Mouse (Mus musculus): ENCODE data around the gene Ptpa.

Ptpa gene

DNA sequence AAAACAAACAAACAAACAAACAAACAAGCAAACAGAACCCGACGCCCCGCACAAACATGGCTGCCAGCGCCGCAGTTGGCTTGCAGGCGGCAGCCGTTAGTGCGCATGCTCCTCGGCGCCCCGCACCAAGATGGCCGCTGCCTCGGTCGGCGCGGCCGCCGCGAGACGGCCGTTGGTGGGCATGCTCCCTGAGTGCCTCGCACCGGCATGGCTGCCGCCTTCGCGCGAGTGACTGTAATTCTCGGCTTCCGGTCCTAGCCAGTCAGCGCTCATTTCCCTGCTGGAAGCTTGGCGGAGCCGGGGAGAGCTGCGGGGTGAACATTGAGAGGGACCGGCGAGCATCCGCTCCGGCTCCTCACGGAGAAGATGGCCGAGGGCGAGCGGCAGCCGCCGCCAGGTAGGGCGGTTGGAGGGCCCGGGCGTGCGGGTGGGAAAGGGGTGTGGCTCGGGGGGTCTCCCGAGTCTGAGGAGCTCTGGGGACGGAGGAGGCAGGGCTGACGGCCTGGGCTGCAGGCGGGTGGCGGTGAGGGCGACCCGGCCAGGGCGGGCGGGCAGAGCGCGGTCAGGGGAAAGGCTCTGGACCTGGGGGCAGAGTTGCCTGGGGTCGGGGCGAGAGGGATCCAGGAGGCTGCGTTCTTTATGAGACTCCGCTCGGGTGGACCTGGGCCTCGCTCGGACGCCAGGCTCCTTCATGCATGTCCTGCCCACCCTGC is at the start of gene Ptpa:
Ptpa (plus strand) TSS at position 104 of the 713 bp plus-strand sequence.
- DNase-seq (ENCODE audit: low read depth, low spot score): peak; percentile 67

DNA sequence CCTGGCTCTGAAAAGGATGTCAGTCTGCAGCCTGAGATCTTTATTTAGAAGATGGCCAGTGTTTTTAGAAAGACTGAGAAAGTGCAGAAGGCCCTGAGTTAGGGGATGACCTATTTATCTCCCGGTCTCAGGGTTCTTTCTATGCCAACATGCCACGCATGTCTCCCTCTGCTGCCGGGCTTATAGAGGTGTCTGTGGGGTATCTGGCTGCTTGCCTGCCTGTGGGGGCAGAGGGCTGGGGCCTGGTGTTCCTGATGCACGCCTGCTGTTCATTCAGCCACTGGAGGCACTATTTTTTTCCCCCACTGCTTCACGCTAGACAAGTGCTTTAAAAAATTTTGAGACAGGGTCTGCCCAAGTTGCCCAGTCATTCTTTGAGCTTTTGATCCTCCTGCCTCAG is 49.6 kb upstream of the Ptpa start:
- DNase-seq (ENCODE audit: low read depth, low spot score): no peak

DNA sequence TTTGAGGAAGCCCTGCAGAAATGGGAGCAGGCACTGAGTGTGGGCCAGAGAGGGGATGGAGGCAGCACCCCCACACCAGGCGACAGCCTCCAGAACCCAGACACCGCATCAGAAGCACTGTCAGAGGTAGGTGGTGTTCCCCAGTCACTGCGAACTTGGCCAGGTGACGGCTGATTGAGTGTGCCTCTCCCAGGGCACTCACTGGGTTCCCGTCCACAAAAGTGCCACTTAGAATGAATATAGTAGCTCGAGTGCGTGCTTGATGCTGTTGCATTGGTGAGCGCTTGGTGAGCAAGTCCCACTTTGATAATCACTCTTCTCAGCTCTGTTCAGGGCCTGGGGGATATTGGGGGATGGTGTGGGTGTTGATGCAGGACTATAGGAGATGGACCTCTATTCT is 44.3 kb upstream of the Ptpa start:
- DNase-seq (ENCODE audit: low read depth, low spot score): no peak

DNA sequence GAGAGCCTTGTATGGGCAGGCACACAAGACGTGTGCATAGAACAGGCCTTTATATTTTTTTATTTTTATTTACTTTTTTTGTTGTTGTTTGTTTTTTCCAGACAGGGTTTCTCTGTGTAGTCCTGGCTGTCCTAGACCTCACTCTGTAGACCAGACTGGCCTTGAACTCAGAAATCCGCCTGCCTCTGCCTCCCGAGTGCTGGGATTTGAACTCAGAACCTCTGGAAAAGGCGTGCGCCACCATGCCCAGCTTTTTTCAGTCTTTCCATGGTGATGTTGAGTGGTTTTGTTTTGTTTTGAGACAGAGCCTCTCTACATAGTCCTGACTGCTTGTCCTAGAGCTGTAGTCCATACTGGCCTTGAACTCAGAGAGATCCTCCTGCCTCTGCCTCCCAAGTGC is 43.1 kb upstream of the Ptpa start:
- DNase-seq (ENCODE audit: low read depth, low spot score): no peak

DNA sequence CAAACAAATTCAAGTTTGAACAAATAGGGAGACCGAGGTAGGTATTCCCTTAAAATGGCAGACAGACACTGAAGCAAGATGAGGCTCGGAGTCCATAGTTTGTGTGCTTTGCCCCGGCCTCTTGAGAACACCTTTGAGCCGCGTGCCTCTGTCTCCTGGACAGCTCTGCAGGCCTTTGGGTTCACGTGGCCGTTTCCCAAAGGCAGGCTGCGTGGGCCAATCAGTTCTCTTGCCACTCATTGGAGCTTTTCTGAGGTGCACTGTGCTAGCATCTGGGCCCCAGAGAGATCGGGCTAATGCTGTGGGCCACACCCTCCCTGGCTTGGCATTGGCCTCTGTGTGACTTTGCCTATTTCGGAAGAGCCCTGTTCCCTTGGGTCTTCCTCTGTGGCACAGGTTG is 39.9 kb upstream of the Ptpa start:
- no peak for DNase-seq (ENCODE audit: low read depth, low spot score)

DNA sequence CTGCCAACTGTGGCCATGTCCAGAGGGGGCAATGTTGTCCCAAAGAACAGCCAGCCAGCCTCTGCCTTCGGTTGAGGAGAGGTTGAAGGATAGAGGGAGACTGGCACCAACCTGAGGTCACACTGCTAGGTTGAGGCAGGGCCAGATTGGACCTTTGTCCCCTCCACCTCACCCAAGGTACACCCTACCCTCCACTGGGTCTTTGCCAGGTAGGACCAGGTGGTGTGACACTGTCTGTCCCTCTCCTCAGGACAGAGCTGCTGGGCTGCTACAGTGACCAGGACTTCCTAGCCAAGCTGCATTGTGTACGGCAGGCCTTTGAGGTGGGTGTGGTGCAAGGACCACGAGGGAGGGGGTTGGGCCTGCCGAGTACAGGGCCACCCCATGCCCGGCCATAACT is 38.1 kb upstream of the Ptpa start:
- DNase-seq (ENCODE audit: low read depth, low spot score): no peak

DNA sequence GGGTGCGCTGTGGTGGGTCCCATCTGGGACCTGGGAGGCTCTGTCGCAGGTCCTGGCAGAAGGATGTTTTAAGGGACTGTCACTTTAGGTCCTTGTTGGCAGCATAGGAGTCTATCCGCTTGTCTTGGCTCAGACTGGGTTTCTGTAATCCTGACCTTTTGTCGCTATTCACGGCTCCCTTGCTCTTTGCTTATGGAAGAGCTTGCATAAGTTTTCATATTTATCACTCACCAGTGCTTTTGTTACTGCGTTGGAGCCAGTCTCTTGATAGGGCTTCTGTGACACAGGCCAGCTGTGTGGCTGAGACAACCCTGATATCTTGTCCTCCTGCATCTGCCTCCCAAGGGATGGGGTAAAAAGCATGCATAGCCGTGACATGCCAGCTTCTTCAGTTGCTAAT is 36.5 kb upstream of the Ptpa start:
- DNase-seq (ENCODE audit: low read depth, low spot score): no peak

DNA sequence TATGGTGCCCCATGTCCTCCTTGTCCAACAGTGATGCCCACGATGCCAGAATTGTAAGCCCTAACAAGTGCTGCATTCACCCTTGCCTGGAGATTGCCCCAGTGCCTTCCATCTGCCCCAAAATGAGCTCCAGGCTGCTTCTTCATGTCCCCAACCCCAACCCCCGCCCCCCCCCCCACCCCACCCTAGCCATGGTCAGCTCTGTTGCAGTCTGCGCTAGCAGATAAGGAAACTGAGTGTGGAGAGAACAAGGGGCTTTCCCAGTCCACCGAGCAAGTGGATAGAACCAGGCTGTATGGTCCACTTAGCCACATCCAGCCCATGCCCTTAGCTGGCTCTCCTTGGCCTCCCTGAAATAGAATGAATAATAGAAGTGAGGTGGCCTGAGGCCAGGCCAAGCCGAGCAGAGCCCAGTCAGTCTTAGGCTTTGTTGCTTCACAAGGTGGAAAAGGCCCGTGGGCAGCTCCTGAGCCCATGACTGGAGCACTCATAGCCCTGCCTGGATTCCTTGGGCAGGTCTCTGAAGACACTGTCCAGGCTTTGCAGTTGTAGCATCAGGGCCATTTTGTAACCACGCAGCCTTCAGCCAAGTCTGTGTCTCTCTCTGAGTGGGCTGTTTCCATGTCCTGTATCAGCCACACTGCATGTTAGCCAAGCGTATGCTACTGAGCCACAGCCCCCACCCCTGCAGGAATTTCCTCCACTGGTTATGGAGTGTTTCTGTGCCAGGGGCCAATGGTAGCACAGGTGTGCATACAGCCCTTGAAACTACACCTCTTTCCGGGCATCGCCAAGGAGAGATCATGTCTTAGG is 35.1 kb upstream of the Ptpa start:
- no peak for DNase-seq (ENCODE audit: low read depth, low spot score)

DNA sequence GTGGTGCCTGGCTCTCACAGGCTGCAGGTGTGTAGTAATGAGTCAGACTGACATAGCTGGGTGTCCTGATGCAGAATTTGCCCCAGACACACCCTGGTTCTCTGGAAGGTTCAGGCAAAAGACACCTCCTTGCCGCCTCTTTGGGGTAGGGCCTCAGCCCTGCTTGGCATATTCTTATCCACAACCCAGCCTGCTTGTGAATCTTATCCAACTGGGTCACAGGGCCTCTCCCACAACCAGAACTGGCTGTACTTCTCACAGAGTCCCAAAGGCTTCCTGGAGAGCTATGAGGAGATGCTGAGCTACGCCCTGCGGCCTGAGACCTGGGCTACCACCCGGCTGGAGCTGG is 34.5 kb upstream of the Ptpa start:
- no peak for DNase-seq (ENCODE audit: low read depth, low spot score)

DNA sequence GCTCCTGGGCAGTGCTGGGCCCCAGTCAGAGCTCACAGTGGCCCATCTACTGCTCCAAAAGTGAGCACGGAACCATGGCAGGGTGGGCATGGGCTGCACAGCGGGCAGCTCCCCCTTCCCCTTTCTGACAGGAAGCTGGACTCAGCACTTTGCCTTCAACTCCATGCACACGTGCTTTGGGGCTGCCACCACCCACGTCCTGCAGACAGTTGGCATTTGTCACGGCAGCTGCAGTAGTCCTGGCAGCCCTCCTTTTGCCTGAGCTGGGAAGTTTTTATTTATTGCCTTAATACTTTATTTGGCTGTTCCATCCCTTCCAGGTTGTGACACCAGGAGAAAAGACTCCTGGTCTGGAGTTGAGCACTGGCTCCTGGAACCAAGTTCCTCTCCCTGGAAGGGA is 31.0 kb upstream of the Ptpa start:
- DNase-seq (ENCODE audit: low read depth, low spot score): no peak

DNA sequence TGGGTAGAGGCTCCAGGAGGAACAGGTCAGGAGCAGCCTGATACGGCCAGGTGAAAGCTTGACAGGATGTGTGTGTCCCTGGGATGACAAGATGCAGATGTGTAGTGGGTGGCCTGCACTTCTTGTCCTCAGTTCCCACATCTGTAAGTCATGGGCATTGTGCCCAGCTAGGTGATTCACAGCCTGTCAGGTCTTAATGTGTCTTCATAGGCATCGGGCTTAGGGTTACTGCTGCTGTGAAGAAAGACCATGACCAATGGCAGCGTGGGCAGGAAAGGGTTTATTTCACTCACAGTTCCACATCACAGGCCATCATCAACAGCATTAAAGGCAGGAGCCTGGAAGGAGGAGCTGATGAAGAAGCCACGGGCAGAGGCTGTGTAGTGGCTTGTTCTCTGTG is 30.2 kb upstream of the Ptpa start:
- no peak for DNase-seq (ENCODE audit: low read depth, low spot score)

DNA sequence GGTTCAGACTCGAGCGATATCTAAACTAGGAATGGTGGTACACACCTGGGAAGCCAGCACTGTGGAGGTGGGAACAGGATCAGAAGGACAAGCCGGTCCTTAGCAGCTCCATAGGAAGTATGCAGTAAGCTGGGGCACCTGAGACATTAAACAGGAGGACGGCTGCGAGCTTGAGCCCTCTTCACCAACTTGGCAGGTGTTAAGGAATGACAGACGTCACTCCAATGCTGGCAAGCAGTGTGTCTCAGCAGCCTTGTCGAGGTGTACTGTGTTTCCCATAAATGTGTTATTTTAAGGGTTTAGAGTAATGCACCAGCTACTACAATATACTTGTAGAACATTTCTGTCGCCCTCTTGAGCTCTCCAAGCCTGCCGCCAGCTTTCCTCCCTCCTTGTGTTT is 28.9 kb upstream of the Ptpa start:
- DNase-seq (ENCODE audit: low read depth, low spot score): no peak

DNA sequence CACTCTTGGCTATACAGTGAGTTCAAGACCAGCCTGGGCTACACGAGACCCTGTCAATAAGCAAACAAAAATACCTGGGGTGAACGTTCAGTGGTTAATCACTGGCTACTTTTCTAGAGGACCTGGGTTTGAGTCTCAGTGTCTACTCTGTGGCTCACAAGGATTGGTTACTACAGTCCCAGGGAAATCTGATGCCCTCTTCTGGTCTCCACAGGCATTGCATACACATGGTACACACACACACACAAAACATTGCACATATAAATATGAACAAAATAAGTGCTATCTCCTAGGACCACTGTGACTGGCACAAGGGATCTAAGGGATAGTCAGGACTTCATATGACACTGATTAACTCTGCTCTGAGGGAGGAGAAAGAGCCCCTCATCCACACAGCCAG is 26.8 kb upstream of the Ptpa start:
- no peak for DNase-seq (ENCODE audit: low read depth, low spot score)

DNA sequence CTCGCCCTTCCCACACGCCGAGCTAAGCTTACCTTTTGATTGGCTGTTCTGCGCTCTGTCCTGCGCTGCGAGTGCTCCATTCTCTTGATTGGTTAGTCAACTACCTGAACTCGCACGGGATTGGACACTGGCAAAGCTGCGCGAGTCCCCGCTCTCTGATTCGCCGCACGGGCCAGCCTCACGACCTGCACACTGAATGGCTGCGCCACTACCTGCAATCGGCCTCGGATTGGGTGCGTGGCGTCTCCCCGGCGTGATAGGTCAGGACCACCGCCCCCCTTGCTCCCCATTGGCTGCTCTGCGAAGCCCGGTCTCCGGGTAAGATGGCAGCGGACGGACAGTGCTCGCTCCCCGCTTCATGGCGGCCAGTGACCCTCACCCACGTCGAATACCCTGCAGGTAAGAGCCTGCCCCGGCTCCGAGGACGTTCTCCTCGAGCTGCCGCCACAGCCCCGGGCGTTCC is 23.7 kb upstream of the Ptpa start, which contains the start of gene Dolpp1:
Dolpp1 (plus strand) TSS at position 141 of the 463 bp plus-strand sequence.
- DNase-seq (ENCODE audit: low read depth, low spot score): peak; percentile 98

DNA sequence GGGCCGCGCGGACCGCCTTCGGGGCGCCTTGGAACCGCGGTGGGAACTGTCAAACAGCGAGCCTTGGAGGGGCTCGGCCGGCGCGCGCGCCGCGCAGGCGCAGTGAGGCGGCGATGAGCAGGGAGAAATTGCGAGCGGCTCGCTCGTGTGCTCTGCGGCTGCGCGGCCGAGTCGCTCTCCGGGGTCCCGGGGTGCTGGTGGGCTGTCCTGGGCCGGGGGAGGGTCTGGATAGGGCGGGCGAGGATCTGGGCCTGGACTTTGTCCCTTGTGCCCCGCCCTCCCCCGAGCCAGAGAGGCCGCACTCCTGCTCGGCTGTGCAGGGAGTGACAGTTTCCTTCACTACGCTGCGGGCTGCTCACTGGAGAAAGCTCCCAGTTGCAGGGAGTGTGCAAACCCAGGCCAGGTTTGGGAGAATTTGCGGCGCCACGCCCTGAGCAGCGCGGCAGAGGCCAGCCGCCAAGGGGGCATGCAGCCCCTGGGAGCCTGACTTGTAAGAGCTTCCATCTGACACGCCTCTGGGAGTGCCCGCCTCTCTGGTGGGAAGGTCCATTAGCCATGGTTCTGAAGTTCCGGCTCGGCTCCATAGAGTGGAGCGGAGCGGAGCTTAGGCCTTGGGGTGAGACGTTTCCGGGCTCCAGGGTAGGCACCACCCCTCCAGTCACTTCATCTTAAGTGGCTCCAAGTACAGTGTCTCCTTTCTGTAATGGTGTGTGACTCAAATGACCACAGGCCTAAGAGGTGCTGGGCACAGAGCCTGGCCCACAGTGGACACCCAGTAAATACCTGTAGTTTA is 23.1 kb upstream of the Ptpa start:
- DNase-seq (ENCODE audit: low read depth, low spot score): peak; percentile 65

DNA sequence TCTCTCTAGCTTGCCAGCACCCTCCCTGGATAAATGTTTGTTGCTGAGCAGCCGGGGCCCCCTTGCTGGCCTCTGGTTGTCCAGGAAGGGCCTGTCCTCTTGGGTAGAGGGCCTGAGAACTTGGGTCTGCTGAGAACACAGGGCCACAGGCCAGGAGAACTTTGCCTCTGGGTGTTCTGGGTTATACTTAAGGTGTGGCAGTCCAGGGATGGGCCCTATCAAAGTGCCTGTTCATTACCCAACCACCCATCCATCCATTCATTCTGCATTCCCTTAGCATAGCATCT is 22.5 kb upstream of the Ptpa start:
- DNase-seq (ENCODE audit: low read depth, low spot score): no peak

DNA sequence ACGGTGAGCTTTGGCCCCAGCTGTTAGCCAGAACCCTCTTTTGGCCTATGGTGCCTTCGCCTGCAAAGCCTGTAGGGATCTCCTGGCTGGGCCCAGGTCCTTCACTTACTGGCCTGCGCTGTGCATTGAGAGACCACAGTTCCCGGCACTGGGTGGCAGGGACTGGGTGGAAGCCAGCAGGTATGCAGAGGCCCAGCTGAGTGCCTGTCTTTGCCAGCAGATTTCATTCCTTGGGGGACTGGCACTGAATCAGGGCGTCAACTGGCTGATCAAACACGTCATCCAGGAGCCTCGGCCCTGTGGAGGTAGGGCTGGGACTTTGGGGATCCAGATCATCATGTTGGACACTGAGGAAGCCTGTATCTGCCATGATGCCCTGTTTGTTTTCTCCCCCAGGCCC is 20.1 kb upstream of the Ptpa start:
- DNase-seq (ENCODE audit: low read depth, low spot score): no peak

DNA sequence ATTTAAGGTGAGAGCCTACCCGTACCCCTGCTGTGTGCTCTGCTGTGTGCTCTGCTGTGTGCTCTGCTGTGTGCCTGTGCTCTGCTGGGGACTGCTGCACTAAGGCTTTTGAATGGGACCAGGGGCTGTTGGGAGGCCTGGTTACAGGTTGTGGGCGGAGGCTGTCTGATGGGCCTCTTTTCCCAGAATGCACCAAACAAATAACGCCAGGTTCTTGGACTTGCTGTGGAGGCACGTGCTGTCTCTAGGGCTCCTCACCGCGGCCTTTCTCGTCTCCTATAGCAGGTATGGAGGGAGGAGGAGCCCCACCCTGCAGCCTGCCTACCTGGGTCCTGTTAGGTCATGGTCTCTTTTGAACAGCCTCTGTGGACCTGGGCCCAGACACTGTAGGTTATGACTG is 19.6 kb upstream of the Ptpa start:
- no peak for DNase-seq (ENCODE audit: low read depth, low spot score)

DNA sequence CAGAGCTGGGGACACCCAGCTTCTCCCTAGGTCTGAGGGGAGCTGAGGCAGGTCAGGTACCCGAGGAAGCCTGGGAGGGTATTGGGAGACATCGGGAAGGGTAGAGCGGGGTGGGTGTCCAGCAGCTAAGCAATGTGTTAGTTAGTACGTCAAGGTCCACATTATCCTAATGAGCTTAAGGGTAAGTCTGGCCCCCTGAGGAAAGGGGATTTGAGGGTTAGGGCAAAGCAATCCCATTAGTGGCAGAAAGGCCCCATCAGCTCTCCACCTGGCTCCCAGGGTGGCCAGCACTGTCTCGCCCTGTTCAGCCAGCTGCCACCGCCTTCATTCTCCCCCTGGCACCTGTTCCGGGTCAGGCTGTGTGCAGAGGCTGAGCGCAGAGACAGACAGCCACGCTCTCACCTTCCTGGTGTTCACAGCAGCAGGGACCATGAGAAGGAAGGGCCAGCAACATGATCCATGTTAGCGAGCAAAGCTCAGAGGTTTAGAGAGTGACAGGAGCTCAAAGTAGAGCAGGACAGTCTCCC is 17.8 kb upstream of the Ptpa start:
- DNase-seq (ENCODE audit: low read depth, low spot score): no peak

DNA sequence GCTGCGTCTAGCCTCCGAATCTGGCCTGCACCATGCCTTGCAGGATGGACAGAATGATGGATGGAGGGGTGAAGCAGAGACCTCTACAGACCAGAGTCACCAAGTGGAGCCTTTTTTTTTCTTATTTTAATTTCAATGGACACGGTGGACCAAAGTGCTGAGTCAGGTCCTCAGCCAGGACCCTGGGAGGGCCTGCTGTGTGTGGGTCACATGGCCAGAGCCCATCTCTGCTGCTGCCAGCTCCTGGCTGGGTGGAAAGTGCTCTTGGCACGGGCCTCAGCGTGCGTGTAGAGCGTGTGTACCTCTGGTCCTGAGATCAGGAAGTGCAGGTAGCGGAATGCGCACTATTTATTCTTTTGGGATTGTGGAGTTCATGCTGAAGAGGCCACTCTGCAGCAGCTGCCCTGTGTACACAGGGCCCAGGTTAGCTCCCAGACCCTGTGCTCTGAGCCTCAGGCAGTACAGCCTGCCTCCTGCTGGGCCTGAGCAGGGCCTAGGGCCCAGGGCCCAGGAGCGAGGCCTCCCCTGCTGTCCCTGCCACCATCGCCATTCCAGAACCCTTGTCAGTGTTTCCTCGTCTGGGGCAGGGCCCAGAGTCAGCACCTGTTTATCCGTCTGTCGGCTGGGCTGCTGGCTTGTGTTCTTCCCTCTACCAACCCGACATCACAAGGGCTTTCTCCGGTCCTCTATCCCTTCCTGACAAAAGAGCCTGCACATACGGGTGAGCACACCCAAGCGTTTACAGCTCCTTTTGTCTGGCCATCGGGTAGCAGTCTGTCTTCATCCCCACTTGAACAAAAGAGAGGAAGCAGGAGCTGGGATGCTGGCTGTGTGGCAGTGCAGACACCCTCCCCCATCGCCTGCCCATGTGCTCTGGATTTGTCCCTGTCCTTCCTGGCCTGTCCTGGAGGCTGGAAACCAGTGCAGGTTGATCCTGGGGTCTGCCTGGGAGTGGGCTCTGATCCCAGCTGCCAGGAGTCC is 16.4 kb upstream of the Ptpa start:
- no peak for DNase-seq (ENCODE audit: low read depth, low spot score)

DNA sequence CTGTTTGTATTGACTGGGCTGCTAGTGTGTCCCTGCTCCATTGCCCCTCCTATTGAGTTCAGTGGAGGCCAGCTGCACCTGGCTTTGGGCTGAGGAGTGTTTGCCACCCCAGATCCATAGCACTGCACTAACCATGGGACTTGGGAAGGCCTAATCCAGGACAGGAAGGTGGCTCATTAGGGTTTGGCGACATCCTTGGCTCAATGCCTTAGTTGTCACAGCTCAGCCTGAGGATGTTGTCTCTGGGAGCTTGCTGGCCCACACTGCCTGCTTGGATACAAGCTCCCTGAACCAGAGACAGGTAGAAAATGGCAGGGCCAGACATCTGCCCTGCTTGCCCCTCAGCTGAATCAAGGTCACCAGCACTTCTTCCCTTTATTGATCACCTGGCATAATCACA is 14.3 kb upstream of the Ptpa start:
- no peak for DNase-seq (ENCODE audit: low read depth, low spot score)

All from WW6 (cell line).